Mouse (Mus musculus) lung, postnatal 0 days (tissue): ENCODE data around the gene Cadps.

Source experiments
- CTCF ChIP-seq: IDR thresholded peaks from 2 replicates; pipeline ENCODE4 v1.5.1; 2016; ENCODE audit warnings: antibody characterized with exemption, mild to moderate bottlenecking
- EP300 ChIP-seq: IDR thresholded peaks from 2 replicates; pipeline ENCODE4 v1.6.1; 2016; ENCODE audit warnings: antibody characterized with exemption, mild to moderate bottlenecking, control low read depth

GRCm38 (mm10) chr14:12730979-12731378, 91.9 kb downstream of the Cadps start:
- no peak for TF ChIP-seq CTCF
- no peak for TF ChIP-seq EP300
